Mouse (Mus musculus) forebrain, embryonic 12.5 days (tissue): ENCODE data around the gene Panx1. TPM values are rescaled to one million over a fixed set of nuclear protein-coding genes. Genes with fewer than 3 reads are reported as not detected.

Experiments
- ATAC-seq: fragments of 200-750 bp; cut with Nextera tagmentation; 2 replicates; pipeline ENCODE4 v1.8.0; 2017; ENCODE audit warnings: moderate TSS enrichment; ENCODE audit not compliant: low FRiP score
- H3K27ac ChIP-seq: fragments of 300-500 bp; sonication (generic); 2 replicates; pipeline ENCODE4 v1.5.1; 2016; ENCODE audit warnings: mild to moderate bottlenecking
- H3K27me3 ChIP-seq: fragments of 300-500 bp; sonication (generic); 2 replicates; pipeline ENCODE4 v1.6.1; 2016; ENCODE audit warnings: mild to moderate bottlenecking
- H3K36me3 ChIP-seq: fragments of 300-500 bp; sonication (generic); replicated peaks from 2 replicates; pipeline ENCODE4 v1.6.1; 2016; ENCODE audit warnings: mild to moderate bottlenecking
- H3K4me1 ChIP-seq: fragments of 300-500 bp; sonication (generic); 2 replicates; pipeline ENCODE4 v1.6.1; 2016
- H3K4me2 ChIP-seq: fragments of 300-500 bp; sonication (generic); 2 replicates; pipeline ENCODE4 v1.6.1; 2016; ENCODE audit warnings: mild to moderate bottlenecking, moderate library complexity
- H3K4me3 ChIP-seq: fragments of 300-500 bp; sonication (generic); replicated peaks from 2 replicates; pipeline ENCODE4 v1.5.1; 2016; ENCODE audit warnings: mild to moderate bottlenecking
- H3K9ac ChIP-seq: fragments of 300-500 bp; sonication (generic); 2 replicates; pipeline ENCODE4 v1.6.1; 2016; ENCODE audit warnings: mild to moderate bottlenecking
- H3K9me3 ChIP-seq: fragments of 300-500 bp; sonication (generic); 2 replicates; pipeline ENCODE4 v1.6.1; 2016
- WGBS: fragments of 180-500 bp; shearing (Covaris S2); methylation state at CpG from one replicate; pipeline ENCODE4 v1.1.7; 2016; 5-methylcytosine and 5-hydroxymethylcytosine counted together
- polyA plus RNA-seq: library from polyadenylated mRNA; unstranded; fragments of >200 nt; fragmentation: Nextera tagmentation; extraction: Ambion mirVana; gene quantifications from 2 replicates; pipeline ENCODE4 v1.2.1, GENCODE M21; 2016

Panx1 gene
- polyA plus RNA-seq, 1 experiment from 2014 or later, result 86.8 TPM

DNA sequence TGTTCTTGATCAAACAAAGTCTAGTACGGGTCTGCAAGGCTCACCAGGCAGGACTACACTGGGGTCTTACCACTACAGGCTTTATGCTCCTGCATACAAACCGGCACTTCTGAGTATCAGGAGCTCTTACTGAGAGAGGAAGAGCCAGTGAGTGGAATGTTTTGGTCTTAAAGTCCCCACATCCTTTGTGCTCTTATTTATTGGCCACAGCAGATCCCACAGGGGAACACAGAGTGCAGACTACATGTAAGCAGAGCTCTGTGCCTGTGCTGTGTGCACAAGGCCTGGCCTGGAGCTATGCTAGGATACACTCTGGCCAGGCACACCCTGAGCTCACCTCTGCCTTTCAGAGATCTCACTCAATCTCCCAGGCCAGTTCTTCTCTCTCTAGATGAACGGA is 62.1 kb downstream of the Panx1 start:
- H3K9ac ChIP-seq, result no peak overlapping the region
- H3K27me3 ChIP-seq, result no peaks in the 10 kb centered on the region
- no peaks in the 10 kb centered on the region for H3K9me3 ChIP-seq
- H3K27ac ChIP-seq, result no peak overlapping the region
- no peaks in the 10 kb centered on the region for H3K4me1 ChIP-seq
- no peak for ATAC-seq
- H3K36me3 ChIP-seq, result no peaks in the 10 kb centered on the region
- no peak overlapping the region for H3K4me2 ChIP-seq
- 80% methylated on average over 3 of the region's 3 CpGs for WGBS
- H3K4me3 ChIP-seq, result no peak overlapping the region

DNA sequence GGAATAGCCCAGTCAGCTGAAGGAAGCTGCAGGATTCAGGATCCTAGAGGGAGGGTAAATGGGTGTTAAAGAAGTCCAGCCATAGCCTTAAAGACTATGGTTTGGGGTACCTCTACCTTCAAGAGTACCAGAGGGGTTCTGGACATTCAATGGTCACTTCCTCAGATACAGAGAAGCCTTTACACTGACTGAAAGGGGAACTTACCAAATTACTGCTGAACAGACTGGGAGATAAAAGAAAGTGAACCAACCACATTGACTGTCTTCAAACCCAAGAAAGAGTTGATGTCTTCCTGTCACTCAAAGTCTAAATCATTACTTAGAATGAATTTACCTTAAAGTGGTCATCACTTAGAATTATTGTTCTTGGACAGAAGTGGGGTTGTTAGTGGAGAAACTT is 62.6 kb downstream of the Panx1 start:
- ATAC-seq, result no peak
- Histone ChIP-seq H3K4me2 (no peak overlapping the region), H3K4me1 (no peaks in the 10 kb centered on the region), H3K27me3 (no peaks in the 10 kb centered on the region), H3K36me3 (no peaks in the 10 kb centered on the region), H3K9me3 (no peaks in the 10 kb centered on the region), H3K4me3 (no peak overlapping the region), H3K9ac (no peak overlapping the region), H3K27ac (no peak overlapping the region)

DNA sequence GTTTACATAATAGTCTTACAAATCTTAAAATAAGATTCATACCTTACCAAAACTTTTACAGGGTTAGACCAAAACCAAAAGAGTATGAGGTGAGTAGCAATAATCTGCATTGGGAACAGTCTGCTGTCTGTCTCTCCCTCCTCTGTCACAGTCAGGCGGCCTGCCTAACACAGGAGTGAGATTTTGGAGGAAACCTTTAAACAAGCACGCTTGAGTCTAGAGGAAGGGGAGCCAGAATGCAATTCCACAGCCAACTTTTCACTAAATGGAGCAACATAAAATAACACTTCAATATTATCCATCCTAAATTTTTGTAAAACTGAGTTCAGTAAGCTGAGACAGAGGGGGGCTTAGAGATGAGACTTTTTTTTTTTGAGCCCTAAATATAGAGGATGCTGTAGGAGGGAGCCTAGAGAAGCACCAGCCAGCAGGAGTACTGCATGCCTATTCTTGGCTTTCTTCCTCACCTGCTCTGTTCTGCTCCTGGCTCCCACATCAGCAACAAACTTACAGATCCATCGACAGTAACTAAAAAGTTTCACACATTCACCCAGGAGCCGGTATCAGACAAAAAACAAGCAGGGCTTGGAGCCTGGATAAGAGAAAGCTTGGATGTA is 63.6 kb downstream of the Panx1 start:
- Histone ChIP-seq H3K9ac (no peak overlapping the region), H3K9me3 (no peaks in the 10 kb centered on the region), H3K4me3 (no peak overlapping the region), H3K4me1 (no peaks in the 10 kb centered on the region), H3K36me3 (no peaks in the 10 kb centered on the region), H3K27ac (no peak overlapping the region), H3K4me2 (no peak overlapping the region), H3K27me3 (no peaks in the 10 kb centered on the region)
- no peak for ATAC-seq
- 86% methylated on average over 4 of the region's 4 CpGs for WGBS

GRCm38 (mm10) chr9:14974251-14975232 is 70.7 kb downstream of the Panx1 start:
- Histone ChIP-seq H3K9me3 (no peaks in the 10 kb centered on the region), H3K36me3 (no peaks in the 10 kb centered on the region), H3K27ac (no peak overlapping the region), H3K9ac (no peak overlapping the region), H3K4me2 (no peak overlapping the region), H3K27me3 (no peaks in the 10 kb centered on the region), H3K4me3 (no peak overlapping the region), H3K4me1 (no peaks in the 10 kb centered on the region)
- ATAC-seq, result no peak
- 86% methylated on average over 6 of the region's 6 CpGs for WGBS

GRCm38 (mm10) chr9:14973762-14974161 is 71.5 kb downstream of the Panx1 start:
- no peaks in the 10 kb centered on the region for H3K4me1 ChIP-seq
- no peak overlapping the region for H3K27ac ChIP-seq
- no peak overlapping the region for H3K4me3 ChIP-seq
- ATAC-seq, result no peak
- H3K4me2 ChIP-seq, result no peak overlapping the region
- no peaks in the 10 kb centered on the region for H3K36me3 ChIP-seq
- H3K9me3 ChIP-seq, result no peaks in the 10 kb centered on the region
- H3K9ac ChIP-seq, result no peak overlapping the region
- WGBS, result 83% methylated on average over 7 of the region's 7 CpGs
- no peaks in the 10 kb centered on the region for H3K27me3 ChIP-seq

GRCm38 (mm10) chr9:14970805-14971525 is 74.3 kb downstream of the Panx1 start:
- ATAC-seq, result no peak
- Histone ChIP-seq H3K27me3 (no peaks in the 10 kb centered on the region), H3K27ac (no peak overlapping the region), H3K36me3 (no peaks in the 10 kb centered on the region), H3K4me1 (no peaks in the 10 kb centered on the region), H3K4me2 (no peak overlapping the region), H3K9me3 (no peaks in the 10 kb centered on the region), H3K4me3 (no peak overlapping the region), H3K9ac (no peak overlapping the region)
- 81% methylated on average over 3 of the region's 3 CpGs for WGBS

- Histone ChIP-seq H3K36me3 (no peaks in the 10 kb centered on the region), H3K27me3 (no peaks in the 10 kb centered on the region), H3K4me3 (no peak overlapping the region), H3K27ac (no peak overlapping the region), H3K9me3 (no peaks in the 10 kb centered on the region), H3K4me2 (no peak overlapping the region), H3K4me1 (no peaks in the 10 kb centered on the region), H3K9ac (no peak overlapping the region)
- 79% methylated on average over 4 of the region's 4 CpGs for WGBS
- no peak for ATAC-seq
These were observed 75.1 kb downstream of the Panx1 start for GRCm38 (mm10) chr9:14970211-14970610.

DNA sequence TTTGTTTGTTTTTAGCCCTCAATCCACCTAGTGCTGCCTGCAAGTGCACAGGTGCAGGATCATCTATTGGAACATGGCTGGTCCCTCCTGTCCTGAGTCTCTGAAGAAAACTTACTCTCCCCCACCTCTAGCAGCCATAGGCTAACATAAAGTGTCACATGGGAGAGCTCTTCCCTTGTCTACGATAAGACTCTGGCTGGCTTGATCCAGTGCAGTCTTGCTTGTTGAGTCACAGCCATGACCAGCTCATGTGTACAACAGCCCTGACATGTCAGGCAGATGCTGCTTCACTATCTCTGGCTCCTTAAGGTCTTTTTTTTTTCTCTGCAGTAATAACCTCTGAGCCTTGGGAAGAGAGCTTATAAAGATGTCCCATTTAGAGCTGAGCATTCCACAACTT is 77.7 kb downstream of the Panx1 start:
- Histone ChIP-seq H3K4me1 (no peaks in the 10 kb centered on the region), H3K27me3 (no peaks in the 10 kb centered on the region), H3K4me3 (no peak overlapping the region), H3K9ac (no peak overlapping the region), H3K36me3 (no peaks in the 10 kb centered on the region), H3K9me3 (no peaks in the 10 kb centered on the region), H3K27ac (no peak overlapping the region), H3K4me2 (no peak overlapping the region)
- no peak for ATAC-seq
- 91% methylated on average over 1 of the region's 1 CpGs for WGBS

GRCm38 (mm10) chr9:14966787-14967186 is 78.5 kb downstream of the Panx1 start:
- 45% methylated on average over 4 of the region's 4 CpGs for WGBS
- Histone ChIP-seq H3K27ac (no peak overlapping the region), H3K27me3 (no peaks in the 10 kb centered on the region), H3K9me3 (no peaks in the 10 kb centered on the region), H3K4me1 (no peaks in the 10 kb centered on the region), H3K9ac (no peak overlapping the region), H3K4me3 (no peak overlapping the region), H3K4me2 (no peak overlapping the region), H3K36me3 (no peaks in the 10 kb centered on the region)
- no peak for ATAC-seq

GRCm38 (mm10) chr9:14965368-14965767 is 79.9 kb downstream of the Panx1 start:
- no peak overlapping the region for H3K9ac ChIP-seq
- no peaks in the 10 kb centered on the region for H3K9me3 ChIP-seq
- H3K4me3 ChIP-seq, result no peak overlapping the region
- H3K27me3 ChIP-seq, result no peaks in the 10 kb centered on the region
- no peak overlapping the region for H3K27ac ChIP-seq
- H3K4me1 ChIP-seq, result no peaks in the 10 kb centered on the region
- ATAC-seq, result no peak
- no peak overlapping the region for H3K4me2 ChIP-seq
- no peaks in the 10 kb centered on the region for H3K36me3 ChIP-seq

GRCm38 (mm10) chr9:14962769-14963168 is 82.5 kb downstream of the Panx1 start:
- Histone ChIP-seq H3K36me3 (no peaks in the 10 kb centered on the region), H3K4me2 (no peak overlapping the region), H3K9me3 (no peaks in the 10 kb centered on the region), H3K4me3 (no peak overlapping the region), H3K27me3 (no peaks in the 10 kb centered on the region), H3K9ac (no peak overlapping the region), H3K27ac (no peak overlapping the region), H3K4me1 (no peaks in the 10 kb centered on the region)
- 92% methylated on average over 1 of the region's 1 CpGs for WGBS
- ATAC-seq, result no peak

GRCm38 (mm10) chr9:14954659-14955058 is 90.6 kb downstream of the Panx1 start:
- no peak overlapping the region for H3K4me3 ChIP-seq
- no peak for ATAC-seq
- no peak overlapping the region for H3K4me2 ChIP-seq
- WGBS, result 92% methylated on average over 1 of the region's 1 CpGs
- no peak overlapping the region for H3K9ac ChIP-seq
- H3K9me3 ChIP-seq, result 0 out of 2 replicates have a peak, but pooled peaks cover 3% of the 10 kb centered on the region
- H3K36me3 ChIP-seq, result no peaks in the 10 kb centered on the region
- peaks cover 4% of the 10 kb centered on the region; the same call in 1 of the 2 replicates for H3K4me1 ChIP-seq
- no peak overlapping the region for H3K27ac ChIP-seq
- no peaks in the 10 kb centered on the region for H3K27me3 ChIP-seq
